Mouse (Mus musculus): ENCODE results near the gene Fnbp1l. TPM values are rescaled to one million over a fixed set of nuclear protein-coding genes. Genes with fewer than 3 reads are reported as not detected.

The Fnbp1l gene
- polyA plus RNA-seq, 1 experiment from 2014 or later, result 4.0 TPM

- Histone ChIP-seq H3K9ac (replicated peaks) (no peak overlapping the region), H3K9me3 (ENCODE audit: low read length) (no peaks in the 10 kb centered on the region), H3K4me1 (ENCODE audit: insufficient read depth) (no peaks in the 10 kb centered on the region), H3K27ac (ENCODE audit: low read depth) (no peak overlapping the region), H3K4me3 (ENCODE audit: low read depth, low read length) (no peak overlapping the region), H3K27me3 (ENCODE audit: insufficient read depth, low read length) (no peaks in the 10 kb centered on the region), H3K4me2 (ENCODE audit: low read depth, low read length) (no peak overlapping the region), H3K36me3 (replicated peaks; ENCODE audit: insufficient read depth, low read length) (no peaks in the 10 kb centered on the region)
- DNase-seq (no peak), ATAC-seq (no peak)
- TF ChIP-seq EP300 (IDR thresholded peaks at IDR 0.05; ENCODE audit: low read depth), result no peak
- no peak for TF ChIP-seq CTCF (IDR thresholded peaks at IDR 0.05; ENCODE audit: low read depth)
- 84% methylated on average over 6 of the region's 6 CpGs for WGBS (ENCODE audit: insufficient replicate concordance)
Measured at GRCm38 (mm10) chr3:122499647-122500046, 119.9 kb downstream of the Fnbp1l start.

GRCm38 (mm10) chr3:122498528-122498927 is 121.0 kb downstream of the Fnbp1l start:
- TF ChIP-seq EP300 (IDR thresholded peaks at IDR 0.05; ENCODE audit: low read depth) (no peak), CTCF (IDR thresholded peaks at IDR 0.05; ENCODE audit: low read depth) (no peak)
- Histone ChIP-seq H3K4me2 (ENCODE audit: low read depth, low read length) (no peak overlapping the region), H3K9me3 (ENCODE audit: low read length) (no peaks in the 10 kb centered on the region), H3K9ac (replicated peaks) (no peak overlapping the region), H3K4me1 (ENCODE audit: insufficient read depth) (no peaks in the 10 kb centered on the region), H3K36me3 (replicated peaks; ENCODE audit: insufficient read depth, low read length) (no peaks in the 10 kb centered on the region), H3K4me3 (ENCODE audit: low read depth, low read length) (no peak overlapping the region), H3K27ac (ENCODE audit: low read depth) (no peak overlapping the region), H3K27me3 (ENCODE audit: insufficient read depth, low read length) (no peaks in the 10 kb centered on the region)
- WGBS (ENCODE audit: insufficient replicate concordance), result 84% methylated on average over 7 of the region's 7 CpGs
- no peak for ATAC-seq
- no peak for DNase-seq

DNA sequence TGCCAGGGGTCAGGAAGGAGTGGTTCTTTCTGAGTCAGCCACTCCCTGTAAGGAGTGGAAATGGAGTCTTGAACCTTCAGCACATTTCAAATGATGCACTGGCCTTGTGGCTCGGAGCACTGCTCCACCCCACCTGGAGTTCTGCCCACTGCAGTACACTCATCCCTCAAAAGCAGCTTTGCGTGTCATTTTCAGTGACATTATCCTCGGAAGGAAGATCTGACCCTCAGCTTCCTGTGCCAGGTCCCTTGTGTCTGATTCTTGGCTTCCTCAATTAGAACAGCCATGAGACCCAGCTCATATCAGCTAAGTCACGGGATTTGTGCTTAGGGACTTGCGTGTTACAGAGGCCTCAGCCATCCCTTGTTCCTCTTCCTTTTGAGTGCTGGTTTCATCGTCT is 121.6 kb downstream of the Fnbp1l start:
- Histone ChIP-seq H3K36me3 (replicated peaks; ENCODE audit: insufficient read depth, low read length) (no peaks in the 10 kb centered on the region), H3K27me3 (ENCODE audit: insufficient read depth, low read length) (no peaks in the 10 kb centered on the region), H3K9me3 (ENCODE audit: low read length) (no peaks in the 10 kb centered on the region), H3K27ac (ENCODE audit: low read depth) (no peak overlapping the region), H3K4me2 (ENCODE audit: low read depth, low read length) (no peak overlapping the region), H3K9ac (replicated peaks) (no peak overlapping the region), H3K4me3 (ENCODE audit: low read depth, low read length) (no peak overlapping the region), H3K4me1 (ENCODE audit: insufficient read depth) (no peaks in the 10 kb centered on the region)
- DNase-seq (no peak), ATAC-seq (no peak)
- WGBS (ENCODE audit: insufficient replicate concordance), result 50% methylated on average over 6 of the region's 6 CpGs
- TF ChIP-seq CTCF (IDR thresholded peaks at IDR 0.05; ENCODE audit: low read depth), result no peak
- 0 out of 2 replicates have a peak, but pooled peaks have one; percentile 24 for TF ChIP-seq EP300 (IDR thresholded peaks at IDR 0.05; ENCODE audit: low read depth)

- TF ChIP-seq CTCF (IDR thresholded peaks at IDR 0.05; ENCODE audit: low read depth) (no peak), EP300 (IDR thresholded peaks at IDR 0.05; ENCODE audit: low read depth) (no peak)
- ATAC-seq, result no peak
- H3K27me3 ChIP-seq (ENCODE audit: insufficient read depth, low read length), result no peaks in the 10 kb centered on the region
- WGBS (ENCODE audit: insufficient replicate concordance), result 80% methylated on average over 6 of the region's 6 CpGs
- H3K27ac ChIP-seq (ENCODE audit: low read depth), result no peak overlapping the region
- H3K4me1 ChIP-seq (ENCODE audit: insufficient read depth), result peaks cover 4% of the 10 kb centered on the region; the same call in 1 of the 2 replicates
- no peak for DNase-seq
- H3K9ac ChIP-seq (replicated peaks), result no peak overlapping the region
- H3K4me3 ChIP-seq (ENCODE audit: low read depth, low read length), result no peak overlapping the region
- no peaks in the 10 kb centered on the region for H3K9me3 ChIP-seq (ENCODE audit: low read length)
- no peaks in the 10 kb centered on the region for H3K36me3 ChIP-seq (replicated peaks; ENCODE audit: insufficient read depth, low read length)
- no peak overlapping the region for H3K4me2 ChIP-seq (ENCODE audit: low read depth, low read length)
Measured at GRCm38 (mm10) chr3:122494764-122495163, 124.8 kb downstream of the Fnbp1l start.

DNA sequence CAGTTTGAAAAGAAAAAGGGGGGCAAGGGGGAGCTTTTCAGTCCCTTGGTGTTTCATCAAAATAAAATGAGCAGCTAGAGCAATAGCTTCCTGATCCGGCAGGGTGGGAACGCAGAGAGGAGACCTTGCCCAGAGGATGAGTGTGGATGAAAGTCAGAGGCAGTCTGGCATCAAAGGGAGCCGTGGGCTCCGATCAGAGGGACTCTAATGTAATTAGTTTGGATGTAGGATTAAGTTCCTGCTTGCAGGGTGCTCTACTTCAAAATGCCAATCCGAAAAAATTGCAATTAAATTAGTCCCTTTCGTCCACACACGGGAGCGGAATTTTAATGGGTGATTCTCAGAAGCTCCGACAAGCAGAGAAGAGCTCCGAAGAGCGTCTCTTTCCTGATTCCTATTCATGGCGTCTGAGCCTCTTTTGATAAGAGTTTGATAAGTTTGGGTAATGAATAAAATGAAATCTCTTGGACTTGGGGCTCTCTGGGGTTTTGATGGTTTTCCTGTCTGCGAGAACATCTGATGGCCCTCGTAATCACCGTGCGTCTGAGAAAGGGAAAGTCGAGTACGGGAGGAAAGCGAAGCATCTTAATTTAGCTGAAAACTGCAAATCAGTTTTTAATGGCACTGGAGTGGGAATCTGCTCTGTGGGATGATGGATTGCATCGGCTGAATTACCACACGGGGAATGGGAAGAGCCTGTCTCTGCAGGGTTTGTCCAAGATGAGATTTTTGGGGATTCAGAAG is 126.5 kb downstream of the Fnbp1l start:
- TF ChIP-seq EP300 (IDR thresholded peaks at IDR 0.05; ENCODE audit: low read depth) (no peak), CTCF (IDR thresholded peaks at IDR 0.05; ENCODE audit: low read depth) (no peak)
- Histone ChIP-seq H3K4me2 (ENCODE audit: low read depth, low read length) (no peak overlapping the region), H3K27me3 (ENCODE audit: insufficient read depth, low read length) (no peaks in the 10 kb centered on the region), H3K4me3 (ENCODE audit: low read depth, low read length) (no peak overlapping the region), H3K36me3 (replicated peaks; ENCODE audit: insufficient read depth, low read length) (no peaks in the 10 kb centered on the region), H3K27ac (ENCODE audit: low read depth) (no peak overlapping the region), H3K9me3 (ENCODE audit: low read length) (no peaks in the 10 kb centered on the region), H3K9ac (replicated peaks) (no peak overlapping the region), H3K4me1 (ENCODE audit: insufficient read depth) (peaks cover 8% of the 10 kb centered on the region; the same call in 1 of the 2 replicates)
- 77% methylated on average over 21 of the region's 21 CpGs for WGBS (ENCODE audit: insufficient replicate concordance)
- ATAC-seq (no peak), DNase-seq (no peak)

DNA sequence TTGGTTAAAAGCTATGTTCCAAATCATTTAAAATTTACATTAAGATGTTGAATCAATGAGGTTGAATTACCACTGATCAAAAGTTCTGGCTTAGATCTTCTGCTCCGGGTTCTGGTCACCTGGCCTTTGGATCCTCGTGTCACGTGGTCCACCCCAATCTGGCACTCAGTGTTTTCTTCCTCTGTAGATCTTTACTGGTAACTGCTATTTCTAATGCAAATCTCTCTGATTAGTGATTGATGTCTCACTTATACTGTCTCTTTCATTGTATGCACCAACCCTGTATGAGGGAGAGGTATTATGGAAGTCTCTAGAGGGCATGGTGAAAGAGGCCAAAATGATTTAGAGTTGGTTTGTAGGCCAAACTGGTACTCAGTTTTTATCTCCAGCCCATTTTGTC is 127.5 kb downstream of the Fnbp1l start:
- no peak overlapping the region for H3K27ac ChIP-seq (ENCODE audit: low read depth)
- peaks cover 10% of the 10 kb centered on the region; the same call in 1 of the 2 replicates for H3K4me1 ChIP-seq (ENCODE audit: insufficient read depth)
- ATAC-seq, result no peak
- no peaks in the 10 kb centered on the region for H3K27me3 ChIP-seq (ENCODE audit: insufficient read depth, low read length)
- TF ChIP-seq EP300 (IDR thresholded peaks at IDR 0.05; ENCODE audit: low read depth) (no peak), CTCF (IDR thresholded peaks at IDR 0.05; ENCODE audit: low read depth) (no peak)
- 69% methylated on average over 3 of the region's 3 CpGs for WGBS (ENCODE audit: insufficient replicate concordance)
- no peaks in the 10 kb centered on the region for H3K9me3 ChIP-seq (ENCODE audit: low read length)
- DNase-seq, result no peak
- no peak overlapping the region for H3K4me3 ChIP-seq (ENCODE audit: low read depth, low read length)
- H3K9ac ChIP-seq (replicated peaks), result no peak overlapping the region
- no peak overlapping the region for H3K4me2 ChIP-seq (ENCODE audit: low read depth, low read length)
- H3K36me3 ChIP-seq (replicated peaks; ENCODE audit: insufficient read depth, low read length), result no peaks in the 10 kb centered on the region
